Mouse (Mus musculus): Measurements from ENCODE around the gene Coa7. TPM values are rescaled to one million over a fixed set of nuclear protein-coding genes. Genes with fewer than 3 reads are reported as not detected.

Coa7 gene
- total and polyA plus RNA-seq, 3 experiments, result 11.1 to 40.1 (median 29.5) TPM

DNA sequence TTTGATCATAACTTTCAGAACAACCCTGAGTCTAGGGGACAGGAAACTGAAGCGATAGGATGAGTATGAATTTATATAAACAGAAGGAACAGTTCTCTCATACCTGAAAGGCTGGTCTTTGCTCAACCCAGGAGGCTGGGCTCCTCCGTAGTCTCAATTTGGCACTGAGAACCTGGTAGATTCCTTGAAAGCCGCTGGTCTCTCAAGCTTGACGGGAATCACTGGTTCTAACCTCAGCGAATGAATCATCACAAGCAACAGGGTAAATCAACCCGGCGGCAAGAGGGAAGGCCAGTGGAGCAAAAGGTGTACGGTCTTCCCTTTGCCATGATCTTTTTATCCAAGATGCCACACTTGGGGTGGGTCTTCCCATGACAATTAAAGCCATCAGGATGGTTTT, 29.5 kb downstream of the Coa7 start:
- peaks cover 7% of the 10 kb centered on the region for H3K4me1 ChIP-seq (ENCODE audit: control insufficient read depth, insufficient read depth, low read length)
- intact Hi-C loops (cut with DNase I), result no loop called here
- H3K27ac ChIP-seq, result no peak overlapping the region
- H3K79me2 ChIP-seq (replicated peaks; ENCODE audit: control insufficient read depth, insufficient read depth, low read length), result no peaks in the 10 kb centered on the region
- H3K36me3 ChIP-seq (ENCODE audit: control insufficient read depth, insufficient read depth, low read length), result peaks cover 2% of the 10 kb centered on the region; the same call in 1 of the 2 replicates
- H3K4me3 ChIP-seq, result no peak overlapping the region
- no peak for DNase-seq
- 93% methylated on average over 8 of the region's 8 CpGs for WGBS
- H3K27me3 ChIP-seq (ENCODE audit: control insufficient read depth, insufficient read depth, low read length), result no peaks in the 10 kb centered on the region
- TF ChIP-seq EP300 (IDR thresholded peaks at IDR 0.05; ENCODE audit: insufficient read depth, low read depth, low read length) (no peak), POLR2A (IDR thresholded peaks at IDR 0.05; ENCODE audit: insufficient read depth, low read depth, low read length) (no peak), CTCF (IDR thresholded peaks at IDR 0.05) (no peak)
- H3K9ac ChIP-seq (ENCODE audit: low read depth, low read length), result no peak overlapping the region

DNA sequence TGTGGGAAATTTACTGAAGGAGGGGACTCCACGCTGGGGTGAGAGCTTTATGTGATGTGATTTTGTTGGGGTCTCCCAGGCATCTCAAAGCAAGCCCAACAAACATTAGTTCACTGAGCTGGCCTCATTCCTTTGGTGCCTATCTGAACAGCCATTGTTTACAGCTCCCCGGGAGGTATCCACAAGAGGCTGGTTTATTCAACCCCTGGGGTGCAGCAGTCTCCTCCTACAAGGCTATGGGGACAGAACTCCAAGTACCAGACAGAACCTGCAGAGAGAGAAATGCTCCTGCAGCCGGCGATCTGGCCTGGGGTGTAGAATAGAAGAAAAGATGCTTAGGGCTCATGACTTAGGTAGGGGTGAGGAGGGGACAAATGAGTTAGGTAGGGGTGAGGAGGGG, 30.6 kb downstream of the Coa7 start:
- no peak for DNase-seq
- no peaks in the 10 kb centered on the region for H3K79me2 ChIP-seq (replicated peaks; ENCODE audit: control insufficient read depth, insufficient read depth, low read length)
- no peaks in the 10 kb centered on the region for H3K27me3 ChIP-seq (ENCODE audit: control insufficient read depth, insufficient read depth, low read length)
- no peak overlapping the region for H3K27ac ChIP-seq
- no peak overlapping the region for H3K9ac ChIP-seq (ENCODE audit: low read depth, low read length)
- 75% methylated on average over 4 of the region's 4 CpGs for WGBS
- intact Hi-C loops (cut with DNase I), result no loop called here
- TF ChIP-seq POLR2A (IDR thresholded peaks at IDR 0.05; ENCODE audit: insufficient read depth, low read depth, low read length) (no peak), EP300 (IDR thresholded peaks at IDR 0.05; ENCODE audit: insufficient read depth, low read depth, low read length) (no peak), CTCF (IDR thresholded peaks at IDR 0.05) (no peak)
- no peak overlapping the region for H3K4me3 ChIP-seq
- H3K4me1 ChIP-seq (ENCODE audit: control insufficient read depth, insufficient read depth, low read length), result peaks cover 7% of the 10 kb centered on the region
- H3K36me3 ChIP-seq (ENCODE audit: control insufficient read depth, insufficient read depth, low read length), result peaks cover 2% of the 10 kb centered on the region; the same call in 1 of the 2 replicates

DNA sequence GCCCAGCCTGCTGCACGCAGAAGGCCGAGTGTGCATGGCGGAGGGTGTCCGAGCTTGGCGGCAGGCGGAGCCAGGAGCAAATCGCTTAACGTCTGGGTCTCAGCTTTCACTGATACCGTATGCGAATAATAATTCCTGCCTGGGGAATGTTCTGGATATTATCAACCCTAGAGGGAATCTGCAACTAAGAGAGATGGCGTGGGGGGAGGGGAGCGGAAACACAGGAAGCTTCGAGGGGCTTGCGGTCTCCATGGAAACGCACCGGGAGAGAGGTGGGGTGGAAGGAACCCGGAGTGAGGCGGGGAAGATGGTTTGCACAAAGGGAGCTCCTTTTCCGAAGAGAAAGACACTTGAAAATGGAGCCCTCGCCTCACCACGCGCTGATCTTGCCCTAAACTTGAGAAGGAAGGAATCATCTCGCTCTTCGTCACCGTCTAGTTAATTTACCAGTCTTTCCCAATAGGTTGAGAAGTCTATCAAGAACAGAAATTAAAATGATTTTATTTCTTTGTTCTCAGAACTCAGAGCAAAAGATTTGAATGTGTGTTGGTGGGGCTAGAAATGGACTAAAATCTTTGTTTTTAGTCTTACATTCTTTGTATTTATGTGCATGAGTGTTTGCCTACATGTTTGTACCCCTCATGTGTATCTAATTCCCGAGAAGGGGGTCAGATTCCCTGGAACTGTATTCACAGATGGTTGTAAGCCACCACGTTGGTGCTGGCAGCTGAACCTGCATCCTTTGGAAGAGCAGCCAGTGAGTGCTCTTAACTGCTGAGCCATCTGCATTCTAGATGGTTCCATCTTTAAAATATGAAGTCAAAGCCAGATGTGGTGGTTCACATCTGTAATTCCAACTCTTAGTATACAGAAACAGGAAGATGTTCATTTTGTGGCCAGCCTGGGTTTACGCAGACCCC, 32.5 kb downstream of the Coa7 start:
- Histone ChIP-seq H3K27ac (peak overlapping the region; percentile 57), H3K4me1 (ENCODE audit: control insufficient read depth, insufficient read depth, low read length) (peaks cover 7% of the 10 kb centered on the region), H3K79me2 (replicated peaks; ENCODE audit: control insufficient read depth, insufficient read depth, low read length) (no peaks in the 10 kb centered on the region), H3K9ac (ENCODE audit: low read depth, low read length) (peak overlapping the region; percentile 8; the same call in 1 of the 2 replicates), H3K27me3 (ENCODE audit: control insufficient read depth, insufficient read depth, low read length) (no peaks in the 10 kb centered on the region), H3K36me3 (ENCODE audit: control insufficient read depth, insufficient read depth, low read length) (peaks cover 2% of the 10 kb centered on the region; the same call in 1 of the 2 replicates), H3K4me3 (peak overlapping the region; percentile 35)
- TF ChIP-seq CTCF (IDR thresholded peaks at IDR 0.05) (no peak), EP300 (IDR thresholded peaks at IDR 0.05; ENCODE audit: insufficient read depth, low read depth, low read length) (no peak), POLR2A (IDR thresholded peaks at IDR 0.05; ENCODE audit: insufficient read depth, low read depth, low read length) (no peak)
- peak; percentile 53 to 60 for DNase-seq
- 12% methylated on average over 28 of the region's 28 CpGs for WGBS
- intact Hi-C loops (cut with DNase I), result no loop called here

DNA sequence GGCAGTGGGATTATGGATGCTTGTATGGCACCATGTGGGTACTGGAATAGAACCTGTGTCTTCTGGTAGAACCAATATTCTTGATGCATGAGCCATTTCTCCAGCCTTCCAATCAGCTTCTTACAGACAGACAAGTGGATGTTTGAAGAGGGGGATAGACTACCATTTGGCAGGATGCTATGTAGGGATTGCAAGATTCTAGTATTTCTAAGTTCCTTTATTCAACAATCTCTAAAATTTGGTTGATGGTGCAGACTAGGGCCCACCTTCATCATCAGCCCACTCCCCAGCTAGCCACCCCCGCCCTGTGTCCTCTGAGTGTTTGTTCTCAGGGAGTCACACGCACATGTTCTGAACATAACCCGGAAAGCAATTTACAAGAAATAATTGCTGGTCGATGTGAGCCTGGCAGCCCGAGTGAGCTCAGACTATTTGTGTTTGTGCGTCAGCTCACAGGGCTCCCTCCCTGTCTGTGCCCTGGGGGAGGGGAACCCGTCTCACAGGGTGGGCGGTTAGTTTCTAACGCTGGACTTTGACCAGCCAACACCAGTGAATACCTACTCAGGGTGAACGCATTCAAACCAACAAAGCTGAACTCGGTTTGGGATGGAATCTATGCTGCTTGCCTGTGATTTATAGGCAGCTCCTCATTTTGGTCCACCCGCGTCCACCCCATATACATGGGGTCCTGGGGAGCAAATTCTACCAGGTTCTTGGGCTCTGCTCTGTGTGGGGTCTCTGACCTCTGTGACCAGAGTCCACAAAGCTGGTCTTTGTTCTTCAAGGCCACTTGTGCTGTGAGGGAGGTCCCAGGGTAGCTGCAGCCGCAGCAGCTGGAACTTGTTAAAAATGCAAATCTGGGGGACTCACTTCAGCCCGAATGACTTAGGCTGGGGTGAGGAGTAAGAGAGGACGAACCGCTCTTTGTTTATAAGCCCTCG, 34.7 kb downstream of the Coa7 start:
- Histone ChIP-seq H3K9ac (ENCODE audit: low read depth, low read length) (no peak overlapping the region), H3K36me3 (ENCODE audit: control insufficient read depth, insufficient read depth, low read length) (peaks cover 2% of the 10 kb centered on the region; the same call in 1 of the 2 replicates), H3K4me1 (ENCODE audit: control insufficient read depth, insufficient read depth, low read length) (peaks cover 7% of the 10 kb centered on the region), H3K79me2 (replicated peaks; ENCODE audit: control insufficient read depth, insufficient read depth, low read length) (no peaks in the 10 kb centered on the region), H3K27ac (peak overlapping the region; percentile 12; the same call in 1 of the 2 replicates), H3K4me3 (no peak overlapping the region), H3K27me3 (ENCODE audit: control insufficient read depth, insufficient read depth, low read length) (no peaks in the 10 kb centered on the region)
- TF ChIP-seq CTCF (IDR thresholded peaks at IDR 0.05), result no peak
- no peak for TF ChIP-seq POLR2A (IDR thresholded peaks at IDR 0.05; ENCODE audit: insufficient read depth, low read depth, low read length)
- no peak for TF ChIP-seq EP300 (IDR thresholded peaks at IDR 0.05; ENCODE audit: insufficient read depth, low read depth, low read length)
- DNase-seq, result no peak
- intact Hi-C loops (cut with DNase I), result no loop called here
- WGBS, result 38% methylated on average over 18 of the region's 18 CpGs

DNA sequence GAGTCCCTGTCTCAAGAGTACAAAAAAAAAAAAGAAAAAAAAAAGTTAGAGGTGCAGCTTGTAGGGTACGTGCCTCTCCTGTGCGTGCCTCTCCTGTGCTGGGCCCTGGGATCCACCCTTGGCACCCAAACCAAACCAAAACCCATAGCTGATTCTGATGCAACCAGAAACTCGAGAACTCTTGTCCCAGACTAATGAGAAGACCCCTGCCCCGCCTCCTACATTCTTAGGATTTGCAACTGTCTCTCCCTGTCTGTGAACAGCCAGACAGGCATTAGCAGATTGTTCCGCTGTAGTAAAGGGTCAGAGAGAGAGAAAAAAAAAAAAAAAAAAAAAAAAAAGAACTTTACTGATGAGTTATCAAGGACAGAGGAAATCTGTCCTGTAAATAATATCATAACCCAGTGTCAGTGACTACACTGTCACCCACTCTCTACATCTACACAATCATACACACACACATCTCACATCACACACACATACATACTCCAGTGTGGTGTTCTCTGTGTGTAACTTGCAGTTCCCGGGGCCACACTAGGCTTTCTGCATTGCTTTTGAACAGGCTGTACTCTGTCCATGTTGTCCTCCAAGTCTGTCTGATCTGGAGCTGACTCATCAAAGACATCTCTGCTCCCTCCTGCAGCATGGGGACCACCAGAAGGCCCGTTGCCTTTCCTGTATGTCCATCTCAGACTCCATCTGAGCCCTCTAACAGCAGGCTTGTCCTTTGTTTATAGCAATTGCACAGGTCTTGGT, 35.6 kb downstream of the Coa7 start:
- TF ChIP-seq CTCF (IDR thresholded peaks at IDR 0.05) (no peak), POLR2A (IDR thresholded peaks at IDR 0.05; ENCODE audit: insufficient read depth, low read depth, low read length) (no peak), EP300 (IDR thresholded peaks at IDR 0.05; ENCODE audit: insufficient read depth, low read depth, low read length) (no peak)
- H3K27ac ChIP-seq, result peak overlapping the region; percentile 70
- H3K36me3 ChIP-seq (ENCODE audit: control insufficient read depth, insufficient read depth, low read length), result peaks cover 2% of the 10 kb centered on the region; the same call in 1 of the 2 replicates
- intact Hi-C loops (cut with DNase I), result no loop called here
- DNase-seq, result no peak
- no peak overlapping the region; the same call in 1 of the 2 replicates for H3K9ac ChIP-seq (ENCODE audit: low read depth, low read length)
- no peaks in the 10 kb centered on the region for H3K79me2 ChIP-seq (replicated peaks; ENCODE audit: control insufficient read depth, insufficient read depth, low read length)
- WGBS, result 50% methylated on average over 7 of the region's 7 CpGs
- H3K4me1 ChIP-seq (ENCODE audit: control insufficient read depth, insufficient read depth, low read length), result peaks cover 7% of the 10 kb centered on the region
- H3K27me3 ChIP-seq (ENCODE audit: control insufficient read depth, insufficient read depth, low read length), result no peaks in the 10 kb centered on the region
- H3K4me3 ChIP-seq, result 0 out of 2 replicates have a peak overlapping the region, but pooled peaks have one; percentile 3

Measured in heart, adult 2 months (tissue).